Mouse (Mus musculus) liver, embryonic 14.5 days (tissue): ENCODE measurements around the gene Slc22a20. TPM values are rescaled to one million over a fixed set of nuclear protein-coding genes. Genes with fewer than 3 reads are reported as not detected.

ENCODE experiments used
- ATAC-seq: fragments of 200-750 bp; cut with Nextera tagmentation; 2 replicates; pipeline ENCODE4 v1.8.0; 2017; ENCODE audit warnings: moderate number of reproducible peaks, mild to moderate bottlenecking, moderate library complexity; ENCODE audit not compliant: insufficient read depth
- DNase-seq, 3 experiments: peaks; one replicate each; pipeline ENCODE4 v3.0.0-alpha.2; 2012 to 2013; ENCODE audit warnings: low read depth in 3 of 3, low spot score in 3 of 3
- H3K27ac ChIP-seq: fragments of 300-500 bp; sonication (generic); 2 replicates; pipeline ENCODE4 v1.5.1; 2014; ENCODE audit warnings: moderate library complexity, mild to moderate bottlenecking, control low read depth, inconsistent platforms
- H3K27me3 ChIP-seq: fragments of 300-500 bp; sonication (generic); 2 replicates; pipeline ENCODE4 v1.6.1; 2014; ENCODE audit warnings: mild to moderate bottlenecking, low read length, moderate library complexity; ENCODE audit not compliant: control insufficient read depth, insufficient read depth
- H3K36me3 ChIP-seq: fragments of 300-500 bp; sonication (generic); replicated peaks from 2 replicates; pipeline ENCODE4 v1.6.1; 2014; ENCODE audit warnings: low read depth; ENCODE audit not compliant: control insufficient read depth, insufficient read depth
- H3K4me1 ChIP-seq, 2 experiments: fragments of 200-500 bp in 1 of 2; fragments of 300-500 bp in 1 of 2; sonication (generic) in 1 of 2; replicated peaks; 2 replicates each; pipeline ENCODE4 v1.6.1; 2012 to 2014; ENCODE audit warnings: antibody characterized with exemption in 1 of 2, inconsistent platforms in 1 of 2, low read length in 1 of 2; ENCODE audit not compliant: control insufficient read depth in 2 of 2, insufficient read depth in 2 of 2
- H3K4me2 ChIP-seq: fragments of 300-500 bp; sonication (generic); 2 replicates; pipeline ENCODE4 v1.6.1; 2014; ENCODE audit warnings: low read depth, mild to moderate bottlenecking, control low read depth, moderate library complexity
- H3K4me3 ChIP-seq, 2 experiments: fragments of 200-500 bp in 1 of 2; fragments of 300-500 bp in 1 of 2; sonication (generic) in 1 of 2; 2 replicates each; pipeline ENCODE4 v1.5.1; 2012 to 2014; ENCODE audit warnings: low read depth in 2 of 2, low read length in 2 of 2, mild to moderate bottlenecking in 2 of 2, control low read depth in 1 of 2, inconsistent platforms in 1 of 2, moderate library complexity in 1 of 2; ENCODE audit not compliant: insufficient read depth in 1 of 2
- H3K9ac ChIP-seq: fragments of 300-500 bp; sonication (generic); replicated peaks from 2 replicates; pipeline ENCODE4 v1.6.1; 2014; ENCODE audit warnings: mild to moderate bottlenecking, control low read depth, moderate library complexity
- H3K9me3 ChIP-seq: fragments of 300-500 bp; sonication (generic); 2 replicates; pipeline ENCODE4 v1.6.1; 2016; ENCODE audit warnings: low read length, mixed read lengths; ENCODE audit not compliant: control insufficient read depth
- CTCF ChIP-seq: IDR thresholded peaks from 2 replicates; pipeline ENCODE4 v1.5.1; 2016; ENCODE audit warnings: antibody characterized with exemption, low read depth, control low read depth
- EP300 ChIP-seq: IDR thresholded peaks from 2 replicates; pipeline ENCODE4 v1.6.1; 2016; ENCODE audit warnings: antibody characterized with exemption, low read depth
- WGBS: fragments of 180-500 bp; shearing (Covaris S2); extraction: QIAGEN DNeasy Blood & Tissue Kit; methylation state at CpG from one replicate; pipeline ENCODE4 v1.1.7; 2014; ENCODE audit not compliant: insufficient replicate concordance; 5-methylcytosine and 5-hydroxymethylcytosine counted together
- polyA plus RNA-seq, 2 experiments: library from polyadenylated mRNA; depleted of rRNA in 1 of 2; stranded (reverse) in 1 of 2; unstranded in 1 of 2; fragments of >200 nt; fragmentation: Nextera tagmentation in 1 of 2; extraction: Ambion mirVana in 1 of 2; gene quantifications; 2 replicates each; pipeline versions ENCODE4 v1.2.1 to v1.2.3; 2012 to 2014

Gene Slc22a20
- polyA plus RNA-seq, 2 experiments = 0.08 TPM; not detected in 1

GRCm38 (mm10) chr19:6015511-6016315, 29.8 kb upstream of the Slc22a20 start, which contains the start of gene Capn1:
Gene Capn1, minus strand, starts transcription at chr19:6015897.
- ATAC-seq = peak; percentile 73
- peak in 1 of 3 experiments; percentile 57 for DNase-seq
- H3K27me3 ChIP-seq = no peaks in the 10 kb centered on the region
- 3% methylated on average over 40 of the region's 40 CpGs for WGBS
- H3K4me3 ChIP-seq = peak within 1 kb of the TSS; percentile 74 to 89
- peaks cover 11% of the 10 kb centered on the region for H3K36me3 ChIP-seq
- peaks cover 23 to 41% of the 10 kb centered on the region in 2 experiments for H3K4me1 ChIP-seq
- no peaks in the 10 kb centered on the region for H3K9me3 ChIP-seq
- H3K4me2 ChIP-seq = peak within 1 kb of the TSS; percentile 90
- H3K27ac ChIP-seq = peak within 1 kb of the TSS; percentile 85
- no peak for TF ChIP-seq EP300
- TF ChIP-seq CTCF = peak; percentile 70
- peak within 1 kb of the TSS; percentile 89 for H3K9ac ChIP-seq

GRCm38 (mm10) chr19:6014991-6015510, 29.1 kb upstream of the Slc22a20 start:
- Histone ChIP-seq H3K4me3 (peak overlapping the region; percentile 74 to 89), H3K36me3 (peaks cover 18% of the 10 kb centered on the region), H3K9ac (peak overlapping the region; percentile 89), H3K9me3 (no peaks in the 10 kb centered on the region), H3K27me3 (no peaks in the 10 kb centered on the region), H3K4me2 (peak overlapping the region; percentile 90), H3K4me1 (peaks cover 23 to 41% of the 10 kb centered on the region in 2 experiments), H3K27ac (peak overlapping the region; percentile 85)
- TF ChIP-seq EP300 = peak; percentile 69
- no peak for TF ChIP-seq CTCF
- WGBS = 0% methylated on average over 18 of the region's 18 CpGs
- ATAC-seq (peak; percentile 94), DNase-seq (peak; percentile 85 to 86 (median 86))

- 76% methylated on average over 10 of the region's 10 CpGs for WGBS
- peak overlapping the region; percentile 74 to 89; a peak in 3 of 4 replicates for H3K4me3 ChIP-seq
- peak overlapping the region; percentile 90 for H3K4me2 ChIP-seq
- ATAC-seq (no peak), DNase-seq (no peak)
- H3K9me3 ChIP-seq = no peaks in the 10 kb centered on the region
- TF ChIP-seq EP300 = no peak
- no peak for TF ChIP-seq CTCF
- peaks cover 23 to 37% of the 10 kb centered on the region in 2 experiments for H3K4me1 ChIP-seq
- H3K27ac ChIP-seq = no peak overlapping the region
- peaks cover 27% of the 10 kb centered on the region for H3K36me3 ChIP-seq
- no peaks in the 10 kb centered on the region for H3K27me3 ChIP-seq
- peak overlapping the region; percentile 89 for H3K9ac ChIP-seq
Observed at GRCm38 (mm10) chr19:6013691-6014090, 27.7 kb upstream of the Slc22a20 start.

- DNase-seq (no peak), ATAC-seq (no peak)
- no peaks in the 10 kb centered on the region for H3K27me3 ChIP-seq
- H3K4me1 ChIP-seq = peaks cover 6 to 9% of the 10 kb centered on the region in 2 experiments
- H3K27ac ChIP-seq = no peak overlapping the region
- TF ChIP-seq EP300 (no peak), CTCF (no peak)
- peaks cover 51% of the 10 kb centered on the region for H3K36me3 ChIP-seq
- WGBS = 85% methylated on average over 8 of the region's 8 CpGs
- H3K4me3 ChIP-seq = no peak overlapping the region
- no peaks in the 10 kb centered on the region for H3K9me3 ChIP-seq
- no peak overlapping the region for H3K4me2 ChIP-seq
- H3K9ac ChIP-seq = no peak overlapping the region
Observed at GRCm38 (mm10) chr19:6009137-6009536, 23.2 kb upstream of the Slc22a20 start.

GRCm38 (mm10) chr19:6007013-6007412, 21.1 kb upstream of the Slc22a20 start:
- Histone ChIP-seq H3K27me3 (no peaks in the 10 kb centered on the region), H3K36me3 (peaks cover 49% of the 10 kb centered on the region), H3K4me1 (no peaks in the 10 kb centered on the region), H3K4me2 (no peak overlapping the region), H3K9ac (no peak overlapping the region), H3K4me3 (no peak overlapping the region), H3K27ac (no peak overlapping the region), H3K9me3 (no peaks in the 10 kb centered on the region)
- TF ChIP-seq CTCF (no peak), EP300 (no peak)
- no peak for DNase-seq
- WGBS = 88% methylated on average over 13 of the region's 13 CpGs
- no peak for ATAC-seq
